Mouse (Mus musculus): Measurements from ENCODE around the gene Ciita.

GRCm38 (mm10) chr16:10433344-10433743 lies 46.5 kb upstream of the Ciita start:
- TF ChIP-seq GATA2 (IDR thresholded peaks at IDR 0.05; ENCODE audit: borderline replicate concordance, low read depth, low read length) (no peak), CTCF (IDR thresholded peaks at IDR 0.05; ENCODE audit: low read depth, low read length) (no peak)
